Mouse (Mus musculus) B cell, adult (primary cell): Measurements from ENCODE around the gene 4930502E18Rik. TPM values are rescaled to one million over a fixed set of nuclear protein-coding genes. Genes with fewer than 3 reads are reported as not detected.

Experiments used
- total RNA-seq: library from RNA; stranded (reverse); gene quantifications from 4 replicates; pipeline ENCODE4 v1.2.4, GENCODE M21; 2023; ENCODE audit not compliant: inconsistent age

Gene 4930502E18Rik
- not detected in 4 replicates for total RNA-seq

DNA sequence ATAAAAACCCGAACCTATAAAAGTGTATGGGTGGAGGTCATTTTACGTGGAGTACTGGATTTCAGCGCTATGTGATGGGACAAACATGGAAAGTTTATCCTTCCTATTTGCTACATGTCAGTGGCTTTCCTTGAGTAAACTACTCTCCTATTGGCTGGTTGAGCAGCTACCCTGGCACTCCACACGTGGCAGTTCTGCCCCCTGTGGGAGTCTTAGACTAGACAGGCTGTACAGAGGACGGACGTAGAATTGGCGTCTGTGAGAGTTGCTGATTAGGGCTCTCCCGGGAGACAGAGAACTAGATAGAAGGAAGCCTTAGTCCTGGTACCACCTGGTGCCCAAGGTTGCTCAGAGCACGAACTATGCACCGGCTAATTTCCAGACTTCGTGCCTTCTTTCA is at the start of gene 4930502E18Rik:
Gene 4930502E18Rik, plus strand, starts transcription at position 231 of the 400 bp plus-strand sequence.

DNA sequence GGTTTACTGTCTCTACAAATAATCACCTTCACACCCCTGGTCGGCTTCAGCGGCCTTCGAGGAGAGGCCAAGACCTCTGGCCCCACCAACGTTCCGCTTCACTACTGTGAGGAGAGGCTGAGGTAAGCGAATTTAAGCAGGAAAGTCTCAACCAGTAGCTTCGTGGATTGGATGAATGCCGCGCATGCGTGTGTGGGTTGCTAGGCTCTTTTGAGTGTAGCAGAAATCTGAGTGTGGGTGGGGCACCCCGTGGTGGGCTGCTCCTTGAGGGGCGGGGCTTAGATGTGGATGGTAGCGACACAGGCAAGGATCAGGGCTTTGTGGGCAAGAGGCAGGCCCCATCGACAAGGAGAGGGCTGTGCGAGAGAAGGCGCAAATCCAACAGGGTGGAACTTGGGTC is 33.1 kb downstream of the 4930502E18Rik start, which contains the start of gene 1700013H16Rik:
Gene 1700013H16Rik, minus strand, starts transcription at position 96 of the 400 bp plus-strand sequence.

DNA sequence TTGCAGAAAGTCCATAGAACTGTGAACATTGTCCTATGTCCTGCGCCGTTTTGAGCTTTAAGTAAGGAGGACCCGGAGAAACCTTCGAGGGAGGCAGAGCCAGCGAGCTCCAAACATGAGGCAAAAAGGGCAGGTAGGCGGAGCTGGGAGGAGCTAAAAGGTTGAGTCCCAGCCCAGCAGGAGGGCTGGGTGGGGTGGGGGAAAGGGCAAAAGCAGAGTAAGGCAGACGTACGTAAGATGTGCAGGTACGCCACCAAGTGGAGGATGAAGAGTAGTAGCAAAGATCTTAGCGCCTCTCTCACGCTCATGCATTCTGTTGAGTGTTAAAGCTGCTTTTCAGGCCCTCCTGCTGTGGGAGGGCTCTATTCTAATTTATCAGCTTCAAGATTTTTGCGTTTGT is 51.6 kb downstream of the 4930502E18Rik start, which contains the start of gene Zfp36l3:
Gene Zfp36l3, minus strand, starts transcription at position 119 of the 400 bp plus-strand sequence.

Other genes with a start within 250 kb of the 4930502E18Rik start
- 4.3 to 9.6 TPM (median 7.8 TPM) in 4 replicates for gene Rtl8c, start 116.8 kb upstream of the 4930502E18Rik start, total RNA-seq
- not detected in 4 replicates for gene Gm14597, start 115.8 kb upstream of the 4930502E18Rik start, total RNA-seq
- gene Rtl8a, start 81.1 kb upstream of the 4930502E18Rik start, total RNA-seq, result 20.9 to 24.3 TPM (median 23.0 TPM) in 4 replicates
- 9.4 to 18.3 TPM (median 14.8 TPM) in 4 replicates for gene Rtl8b, start 54.4 kb upstream of the 4930502E18Rik start, total RNA-seq
- not detected in 4 replicates for gene 1700013H16Rik, start 33.0 kb downstream of the 4930502E18Rik start, total RNA-seq
- gene Zfp36l3, start 51.6 kb downstream of the 4930502E18Rik start, total RNA-seq, result not detected in 4 replicates
- 0.51 to 1.1 TPM (median 0.82 TPM) in 4 replicates for gene Xlr, start 72.9 kb downstream of the 4930502E18Rik start, total RNA-seq